Mouse (Mus musculus) right cerebral cortex, adult 2 months (tissue): Measurements from ENCODE around the gene Hk2.

Experiments used
- DNase-seq, 2 experiments: peaks; one replicate each; pipeline ENCODE4 v3.0.0; 2021 to 2022; ENCODE audit warnings: low spot score in 2 of 2

Hk2 gene

DNA sequence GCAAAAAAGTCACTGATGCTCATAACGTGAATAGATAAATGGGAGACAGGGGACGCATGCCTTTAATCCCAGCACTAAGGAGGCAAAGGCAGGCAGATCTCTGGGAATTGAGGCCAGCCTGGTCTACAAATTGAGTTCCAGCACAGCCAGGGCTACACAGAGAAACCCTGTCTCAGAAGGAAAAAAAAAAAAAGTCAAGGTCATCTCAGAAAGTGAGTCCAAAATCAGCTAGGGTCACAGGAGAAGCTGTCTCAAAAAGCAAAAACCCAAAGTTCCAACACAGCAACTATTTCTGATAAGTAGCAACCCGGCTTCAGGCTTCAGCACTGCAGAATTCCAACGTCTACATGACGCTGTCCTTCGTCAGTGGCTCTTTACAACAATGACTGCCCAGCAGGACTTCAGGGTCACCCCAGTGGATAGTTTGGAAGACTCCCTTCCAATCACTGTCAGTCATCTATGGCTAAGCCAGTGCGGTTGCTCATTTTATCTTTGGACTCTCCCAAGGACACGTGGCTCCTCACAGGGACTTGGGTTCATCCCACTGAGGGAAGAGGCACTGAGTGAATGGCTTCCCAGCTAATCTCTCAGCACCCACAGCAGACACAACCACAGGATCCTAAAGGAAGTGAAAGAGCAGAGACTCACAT is 33.3 kb downstream of the Hk2 start:
- no peak for DNase-seq

DNA sequence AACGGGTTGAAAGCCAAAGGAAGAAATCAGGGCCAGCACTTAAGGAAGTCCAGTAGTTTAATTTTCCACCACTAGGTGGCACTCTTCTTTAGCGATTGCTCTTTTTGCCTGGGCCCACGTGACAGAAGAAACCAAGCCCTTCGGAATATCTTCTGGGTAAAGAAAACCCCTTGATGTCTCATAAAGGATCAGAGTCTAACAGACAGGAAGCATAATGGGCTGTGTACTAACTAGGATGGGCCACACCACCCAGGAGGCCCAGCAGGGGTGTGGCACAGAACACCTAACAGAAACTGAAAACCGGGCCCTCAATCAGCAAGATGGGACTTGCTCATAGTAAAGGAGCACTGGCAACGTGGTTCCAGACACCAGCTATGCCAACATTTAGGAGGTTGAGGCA is 34.0 kb downstream of the Hk2 start:
- peak; percentile 47 to 62 for DNase-seq

DNA sequence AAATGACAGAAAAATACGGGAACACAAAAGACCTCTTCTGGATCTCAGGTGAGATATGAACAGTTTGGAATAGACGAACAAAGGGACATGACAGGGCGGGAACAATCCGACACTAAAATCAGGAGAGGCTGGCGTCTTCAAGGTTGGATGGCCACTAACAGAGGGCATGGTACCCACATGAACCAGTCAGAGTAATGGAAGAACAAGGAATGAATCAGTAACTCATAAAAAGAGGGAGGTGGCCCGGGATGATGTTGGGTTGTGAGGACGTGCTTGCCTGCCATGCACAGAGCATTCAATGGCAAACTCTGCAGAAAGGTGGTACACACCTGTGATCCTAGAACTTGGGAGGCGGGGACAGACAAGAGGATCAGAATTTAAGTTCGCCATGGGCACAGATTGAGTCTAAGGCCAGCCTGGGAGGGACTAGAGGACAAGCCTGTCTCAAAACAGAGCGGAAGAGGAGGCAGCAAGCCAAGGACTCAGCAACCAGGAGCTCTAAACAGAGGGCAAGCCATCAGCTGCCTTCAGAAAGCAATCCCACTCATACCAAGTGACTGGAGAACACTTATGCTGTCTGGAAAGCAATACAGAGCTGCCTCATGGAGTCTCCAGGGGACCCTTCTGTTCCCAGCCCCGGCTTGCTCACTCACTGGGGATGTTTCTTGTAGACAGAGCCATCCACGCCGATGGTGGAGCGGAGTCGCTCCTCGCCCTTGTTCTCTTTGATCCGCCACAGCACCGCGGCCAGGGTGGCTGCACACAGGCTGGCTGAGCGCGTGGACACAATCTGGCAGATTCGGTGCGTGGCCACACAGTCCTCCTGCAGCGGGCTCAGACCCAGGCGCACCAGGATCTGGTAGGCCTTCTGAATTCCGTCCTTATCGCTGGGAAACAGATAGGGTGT is 36.4 kb downstream of the Hk2 start:
- no peak for DNase-seq

DNA sequence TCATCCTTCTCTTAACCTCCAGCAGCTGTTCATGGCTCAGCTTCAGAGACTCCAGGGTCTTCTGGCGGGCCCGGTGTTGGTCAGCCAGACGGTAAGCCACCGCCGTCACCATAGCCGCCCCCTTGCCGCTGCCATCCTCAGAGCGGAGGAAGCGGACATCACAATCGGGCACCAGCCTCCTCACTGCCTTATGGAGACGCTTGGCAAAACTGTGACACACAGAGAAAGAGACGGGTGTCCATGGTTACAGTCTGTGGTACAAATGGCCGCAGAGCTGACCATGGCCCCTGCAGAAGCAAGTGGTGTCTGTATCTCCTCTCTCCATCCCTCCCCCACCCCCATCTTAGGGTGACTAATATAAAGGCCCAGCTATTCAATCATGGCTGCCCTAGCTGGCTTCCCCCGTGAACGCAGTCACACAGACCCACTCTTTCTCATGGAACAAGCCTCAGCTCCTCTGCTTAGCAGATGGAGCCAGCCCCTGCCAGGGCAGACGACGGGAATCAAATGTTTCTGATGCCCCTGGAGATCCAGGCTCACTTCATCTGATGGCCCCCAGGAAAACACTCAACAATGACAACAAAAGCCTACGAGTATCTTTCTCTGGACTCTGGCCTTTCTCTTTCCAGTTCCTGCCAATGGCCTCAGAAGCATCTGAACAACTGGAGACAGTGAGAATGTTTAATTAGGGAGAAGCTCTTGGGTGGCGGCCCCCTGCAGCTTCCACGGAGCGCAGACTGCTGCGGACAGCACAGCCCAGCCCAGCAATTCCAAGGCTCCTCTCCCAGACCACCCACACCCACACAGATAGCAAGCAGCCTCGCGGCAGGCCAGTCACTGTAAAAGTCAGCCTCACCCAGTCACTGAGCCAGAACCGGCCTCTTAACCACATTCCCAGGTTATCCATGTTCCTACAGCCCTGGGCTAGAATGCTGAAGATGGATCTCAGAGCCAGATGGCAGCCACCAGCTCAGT is 37.3 kb downstream of the Hk2 start:
- peak; percentile 15 to 18 for DNase-seq

DNA sequence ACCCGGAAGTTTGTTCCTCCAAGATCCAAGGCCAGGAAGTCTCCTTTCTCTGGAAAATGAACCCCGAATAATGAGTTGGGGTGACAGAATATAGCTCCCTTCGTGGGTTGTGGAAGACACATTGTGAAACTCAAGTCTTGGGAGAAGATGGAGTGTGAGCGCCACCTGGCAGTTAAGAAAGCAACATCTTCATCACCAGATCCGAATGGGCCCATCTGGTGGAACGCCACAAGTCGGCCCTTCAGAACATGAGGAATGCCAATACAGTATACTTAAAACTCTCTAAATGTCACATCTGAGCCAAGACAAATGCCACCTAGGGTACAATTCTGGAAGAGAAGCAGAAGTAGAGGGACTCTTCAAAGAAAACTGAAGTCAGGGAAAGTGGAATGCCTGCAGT is 38.9 kb downstream of the Hk2 start:
- peak; percentile 18 to 20 for DNase-seq

DNA sequence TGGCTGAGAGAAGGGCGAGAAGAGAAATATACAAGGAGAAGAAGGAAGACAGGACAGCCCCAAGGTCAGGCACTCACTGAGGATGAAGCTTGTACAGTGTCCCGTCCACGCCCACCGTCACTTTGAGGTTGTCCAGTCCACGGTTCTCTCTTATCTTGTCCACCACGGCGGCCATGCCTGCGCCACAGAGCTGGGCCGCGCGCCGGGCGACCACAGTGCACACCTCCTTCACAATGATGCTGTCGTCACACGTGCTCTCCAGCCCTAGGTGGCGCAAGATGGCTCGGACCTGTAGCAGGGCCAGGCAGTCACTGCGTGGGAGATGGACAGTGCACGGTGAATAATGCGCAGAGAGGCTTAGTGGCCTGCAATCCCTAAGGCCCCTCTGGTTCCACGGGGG is 45.6 kb downstream of the Hk2 start:
- no peak for DNase-seq

DNA sequence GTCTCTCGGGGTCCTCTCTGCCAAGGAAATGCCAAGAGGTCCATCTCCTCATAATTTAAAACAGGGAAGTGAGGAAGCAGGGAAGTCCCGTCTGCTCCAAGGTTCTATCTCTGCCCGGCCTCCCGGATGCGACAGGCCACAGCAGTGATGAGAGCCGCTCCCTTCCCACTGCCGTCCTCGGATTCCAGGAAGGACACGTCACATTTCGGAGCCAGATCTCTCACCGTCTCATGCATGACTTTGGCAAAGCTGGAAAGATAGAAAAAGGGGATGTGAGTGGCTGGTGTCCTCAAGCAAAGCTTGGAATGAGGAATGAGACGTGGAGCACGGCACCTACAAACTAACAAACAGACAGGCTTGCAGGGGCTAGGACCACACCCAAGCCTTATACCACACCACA is 47.0 kb downstream of the Hk2 start:
- DNase-seq: no peak

DNA sequence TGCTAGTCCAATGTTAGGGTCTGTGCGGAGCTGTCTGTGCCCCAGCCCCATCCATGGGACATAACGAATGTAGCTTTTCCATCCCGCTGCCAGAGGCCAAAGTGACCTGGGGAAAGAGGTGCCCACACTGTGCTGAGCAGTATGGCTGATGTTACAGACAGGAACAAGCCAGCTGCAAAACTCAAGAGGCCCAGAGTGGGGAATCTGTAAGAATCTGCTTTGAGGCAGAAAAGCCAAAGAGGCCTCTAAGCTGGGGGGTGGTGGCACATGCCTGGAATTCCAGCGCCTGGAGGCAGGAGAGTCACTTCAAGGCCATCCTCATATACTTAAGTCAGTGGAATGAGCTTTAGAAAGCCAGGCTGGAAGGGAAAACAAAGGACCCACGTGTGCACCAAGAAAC is 50.9 kb downstream of the Hk2 start:
- no peak for DNase-seq

DNA sequence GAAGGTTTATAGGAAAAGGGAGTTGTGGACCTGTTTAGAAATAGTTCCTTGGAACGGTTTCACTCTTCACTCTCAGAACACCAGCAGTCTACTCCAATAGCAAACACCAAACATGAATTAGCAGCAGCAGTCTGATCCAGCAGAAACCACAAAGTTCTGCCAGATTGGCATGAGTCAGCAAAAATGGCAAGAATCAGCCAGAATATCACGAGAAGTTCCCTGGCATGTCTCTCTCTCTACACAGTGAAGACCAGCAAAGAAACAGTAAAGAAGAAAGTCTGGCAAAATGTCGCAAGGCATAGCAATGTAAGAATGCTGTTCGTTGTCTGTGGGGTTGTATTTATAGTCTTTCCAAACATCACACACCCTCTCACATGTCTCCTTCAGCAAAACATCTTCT is 58.1 kb downstream of the Hk2 start:
- no peak for DNase-seq

DNA sequence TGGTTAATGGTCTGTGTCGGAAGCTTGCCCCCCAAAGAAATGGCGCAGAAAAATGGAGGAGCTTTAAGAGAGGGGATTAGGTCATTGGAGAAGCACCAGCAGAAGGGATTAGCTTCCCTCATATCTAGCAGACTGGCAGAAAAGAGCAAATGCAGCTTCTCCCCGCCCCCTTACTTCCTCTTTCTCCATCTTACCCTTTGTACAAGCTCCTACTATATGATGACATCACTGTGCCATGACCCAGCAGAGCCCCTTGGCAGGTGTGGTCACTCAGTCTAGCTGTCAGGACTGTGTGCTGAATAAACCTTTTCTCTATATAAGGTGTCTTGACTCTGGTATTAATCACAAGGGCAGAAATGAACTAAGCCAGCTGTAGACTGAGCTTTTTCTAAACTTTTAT is 58.6 kb downstream of the Hk2 start:
- no peak for DNase-seq

DNA sequence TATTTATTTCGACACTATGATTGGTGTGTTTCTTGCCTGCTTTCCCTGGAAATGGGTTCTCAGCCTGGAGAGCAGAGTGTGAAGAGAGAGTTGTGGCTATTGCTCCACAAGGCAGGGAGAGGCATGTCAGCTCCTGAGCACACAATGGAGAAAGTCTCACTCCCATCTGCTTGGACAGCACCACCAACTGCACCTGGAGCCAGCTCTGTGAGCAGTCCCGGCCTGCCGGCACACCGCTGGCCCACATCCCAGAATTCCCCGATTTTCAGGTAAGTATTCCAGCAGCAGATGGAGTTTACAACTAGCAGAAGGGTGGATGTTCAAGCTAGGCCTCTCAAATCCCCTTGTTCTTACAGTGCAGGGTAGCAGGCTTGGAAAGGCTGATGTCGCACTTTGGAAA is 59.0 kb downstream of the Hk2 start:
- no peak for DNase-seq

DNA sequence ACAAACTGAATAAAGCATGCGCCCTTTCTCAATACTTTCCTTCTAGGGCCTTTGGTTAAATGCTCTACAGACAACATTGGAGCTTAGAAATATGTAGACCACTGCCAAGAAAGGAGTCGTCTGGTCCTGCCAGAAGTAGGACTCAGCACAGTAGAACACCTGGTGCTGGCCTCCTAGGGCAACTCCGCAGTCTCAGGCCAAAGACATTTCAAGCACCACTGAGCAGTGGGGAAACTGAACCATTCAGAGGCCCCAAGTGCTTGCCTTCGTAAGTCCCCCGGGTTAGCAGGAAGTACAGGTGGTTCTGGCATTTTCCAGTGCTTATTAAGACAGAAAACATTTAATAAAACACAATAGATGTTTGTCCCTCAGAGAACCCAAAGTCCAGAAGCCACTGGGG is 59.4 kb downstream of the Hk2 start:
- no peak for DNase-seq

DNA sequence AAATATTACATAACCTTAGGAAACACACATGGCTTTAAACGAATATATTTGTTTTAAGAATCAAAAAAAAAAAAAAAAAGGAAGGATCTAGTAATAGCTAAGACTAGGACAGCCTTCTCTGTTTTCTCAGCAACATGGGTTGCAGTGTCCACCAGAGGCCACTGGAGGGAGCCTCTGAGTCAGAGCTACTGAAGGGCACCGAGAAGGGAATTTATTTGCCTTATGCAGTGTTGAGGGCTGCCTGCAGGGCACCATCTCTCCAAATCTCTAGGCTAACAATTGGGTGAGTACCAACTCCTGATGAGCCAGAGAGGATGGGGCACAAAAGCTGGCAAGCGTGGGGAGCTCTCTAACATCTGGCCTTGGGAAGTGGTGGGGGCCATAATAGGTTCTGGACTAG is 60.0 kb downstream of the Hk2 start:
- peak; percentile 78 to 81 for DNase-seq

DNA sequence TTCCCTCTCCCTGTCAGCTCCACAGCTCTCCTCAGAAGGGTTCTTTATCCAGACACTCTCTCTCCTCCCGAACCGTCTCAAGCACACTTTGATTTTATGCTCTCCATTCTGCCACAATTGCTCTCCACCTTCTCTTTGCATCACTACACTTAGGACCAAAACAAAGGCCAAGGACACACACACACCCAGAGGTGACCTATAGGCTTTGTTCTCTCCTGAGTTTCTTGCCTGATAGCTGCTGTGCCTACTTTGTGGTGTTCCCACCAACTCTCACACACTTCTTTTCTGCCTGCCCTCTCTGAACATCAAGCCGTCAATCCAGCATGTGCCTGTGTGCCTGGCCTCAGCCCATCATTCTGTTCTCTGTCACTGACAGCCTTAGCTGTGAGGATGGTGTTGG is 66.5 kb downstream of the Hk2 start:
- DNase-seq: no peak

DNA sequence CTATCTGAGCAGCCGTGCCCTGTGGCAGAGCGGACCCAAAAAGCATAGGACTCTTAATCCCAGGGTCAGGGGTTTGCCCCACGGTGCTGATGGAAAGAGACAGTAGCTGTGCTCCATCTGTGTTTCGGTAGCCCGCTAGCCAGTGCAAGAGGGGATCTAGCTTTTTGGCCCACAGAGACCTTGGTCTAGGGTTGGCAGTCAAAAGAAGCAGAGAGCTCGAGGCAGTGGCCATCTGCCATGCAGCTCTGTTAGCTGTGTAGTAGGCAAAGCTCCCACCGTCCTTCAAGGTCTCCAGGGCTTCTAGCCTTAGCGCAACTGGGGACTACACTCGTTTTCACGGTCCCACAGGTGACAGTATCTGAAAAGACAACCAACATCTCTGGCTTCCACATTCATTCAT is 67.0 kb downstream of the Hk2 start:
- DNase-seq: no peak

DNA sequence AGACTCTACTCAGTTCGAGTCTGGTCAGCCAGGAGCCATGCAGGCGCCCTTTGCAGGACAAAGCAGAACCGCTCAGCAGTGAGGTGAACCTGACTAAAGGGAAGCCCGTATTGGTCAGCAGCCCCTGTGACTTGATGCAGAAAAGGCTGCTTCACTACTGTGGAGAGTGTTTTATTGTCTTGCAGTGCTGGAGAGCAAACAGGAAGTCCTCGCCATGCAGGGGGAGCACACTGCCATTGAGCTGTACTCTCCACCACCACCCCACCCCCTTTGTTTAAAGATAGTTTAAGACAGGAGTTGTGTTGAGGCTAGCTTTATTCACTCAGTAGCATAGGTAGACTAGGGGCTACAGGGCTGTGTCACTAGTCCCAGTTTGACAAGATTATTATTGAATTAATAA is 69.0 kb downstream of the Hk2 start, which contains the start of gene Pole4:
TSS of gene Pole4 (minus strand) at position 145 of the 400 bp plus-strand sequence.
- DNase-seq: no peak

DNA sequence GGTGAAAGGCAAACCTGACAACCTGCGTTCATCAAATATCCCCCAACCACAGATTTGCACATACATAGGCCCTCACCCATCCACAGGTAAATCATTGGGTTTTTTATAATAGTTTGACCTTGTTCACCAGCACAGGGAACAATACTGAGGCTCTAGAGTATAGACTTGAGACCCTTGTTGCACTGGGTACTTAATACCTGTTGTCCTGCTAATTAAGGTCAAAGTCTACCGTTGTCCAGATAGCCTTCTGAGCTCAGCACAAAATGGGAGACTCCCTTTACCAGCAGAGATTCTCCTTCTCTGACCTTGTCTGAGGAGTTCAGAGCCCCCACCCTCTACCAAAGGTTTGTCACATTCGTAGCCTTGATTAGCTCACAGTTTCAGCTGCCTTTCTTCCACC is 70.5 kb downstream of the Hk2 start:
- no peak for DNase-seq

DNA sequence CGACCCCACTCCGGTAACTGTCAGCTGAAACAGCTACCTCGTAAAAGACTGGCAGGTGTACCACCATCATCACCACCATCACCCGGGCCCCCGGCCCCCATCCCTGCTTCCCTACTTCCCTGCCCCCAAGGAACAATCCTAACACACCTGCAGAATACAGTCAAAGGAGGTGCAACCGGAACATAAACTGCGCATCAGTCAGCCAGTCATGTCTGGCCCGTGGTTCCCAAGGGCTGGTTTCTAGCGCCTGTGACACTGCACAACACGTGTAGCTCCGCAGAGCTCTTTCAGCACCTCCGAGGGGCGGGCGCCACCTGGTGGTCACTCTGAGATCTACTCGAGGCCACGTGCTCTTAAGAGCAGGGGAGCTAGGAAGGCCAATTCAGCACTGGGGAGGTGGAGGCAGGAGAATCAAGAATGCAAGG is 71.6 kb downstream of the Hk2 start:
- peak; percentile 85 to 91 for DNase-seq

DNA sequence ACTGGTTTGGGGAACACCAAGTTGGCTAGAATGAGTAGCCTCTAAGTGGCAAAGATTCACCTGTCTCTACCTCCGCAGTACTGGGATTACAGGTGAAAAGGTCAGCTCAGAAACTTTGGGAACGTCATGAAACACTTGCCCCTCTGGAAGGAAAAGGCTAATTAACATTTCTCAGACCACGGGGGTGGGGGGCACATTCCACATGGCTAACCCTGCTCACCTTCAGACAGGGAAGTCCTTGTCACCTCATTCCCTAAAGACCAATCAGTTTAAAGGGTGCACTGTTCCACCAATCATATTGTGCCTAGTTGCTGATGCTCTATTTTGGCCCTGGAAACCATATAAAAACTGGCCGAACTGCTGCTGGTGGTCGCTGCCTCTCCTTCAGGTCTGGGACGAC is 73.0 kb downstream of the Hk2 start:
- no peak for DNase-seq

DNA sequence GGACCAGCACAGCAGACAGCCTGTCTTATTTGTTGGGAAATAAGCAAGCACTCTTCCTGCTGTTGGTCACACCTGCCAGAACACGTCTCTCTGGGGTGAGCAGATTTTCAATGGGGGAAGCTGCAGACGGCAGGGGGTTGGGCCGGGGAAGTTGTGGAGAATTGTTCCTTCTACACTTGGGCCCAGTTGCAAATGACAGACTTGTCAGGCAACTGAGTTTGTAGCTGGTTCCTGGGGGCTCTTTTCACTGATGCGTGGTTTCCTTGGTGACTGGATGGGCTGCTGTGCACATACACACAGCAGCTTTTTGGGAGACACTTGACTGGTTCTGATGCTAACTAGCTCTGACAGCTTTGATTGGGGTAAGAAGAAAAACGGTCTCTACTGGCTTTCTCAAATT is 74.4 kb downstream of the Hk2 start:
- DNase-seq: no peak

DNA sequence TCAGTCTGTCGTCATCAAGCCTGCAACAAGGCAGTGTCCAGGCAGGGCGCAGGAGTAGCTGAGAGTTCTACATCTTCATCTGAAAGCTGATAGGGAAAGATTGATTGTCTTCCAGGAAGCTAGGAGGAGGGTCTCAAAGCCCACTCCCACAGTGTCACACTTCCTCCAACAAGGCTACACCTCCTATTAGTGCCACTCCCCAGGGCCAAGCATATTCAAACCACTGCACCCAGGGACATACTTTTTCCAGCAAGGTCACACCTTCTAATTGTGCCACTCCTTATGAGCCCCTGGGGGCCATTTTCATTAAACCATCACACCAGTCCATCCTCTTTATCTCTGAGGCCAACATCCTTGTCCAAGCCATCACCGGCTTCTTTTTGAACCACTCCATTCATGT is 77.5 kb downstream of the Hk2 start:
- no peak for DNase-seq

DNA sequence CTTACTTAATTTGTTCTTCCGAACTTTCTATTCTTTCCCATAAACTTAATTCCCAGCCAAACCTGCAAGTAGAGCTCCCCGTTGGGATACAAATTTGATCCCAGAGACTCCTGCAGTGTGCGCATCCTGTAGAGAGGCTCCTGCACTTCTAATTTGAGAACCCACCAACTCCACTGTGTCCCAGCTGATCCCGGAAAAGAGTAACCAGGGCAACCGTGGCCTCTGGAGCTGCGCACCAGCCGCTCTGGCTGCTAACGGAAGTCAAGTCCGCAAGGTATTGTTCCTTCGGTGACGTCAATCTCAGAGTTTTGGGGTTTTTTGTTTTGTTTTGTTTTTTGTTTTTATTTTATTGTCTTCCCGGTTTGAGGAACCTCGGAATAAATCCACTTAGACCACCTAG is 79.6 kb downstream of the Hk2 start:
- no peak for DNase-seq
